Mouse (Mus musculus) midbrain, embryonic 11.5 days (tissue): ENCODE measurements at regions not wholly inside any gene's neighbourhood (a gene's known extent, or its start where the extent isn't known, plus 50 kb on each side); places are given as distances from the start of the nearest gene placed in this dataset.

Experiments
- ATAC-seq: fragments of 200-750 bp; cut with Nextera tagmentation; 2 replicates; pipeline ENCODE4 v1.8.0; 2017; ENCODE audit warnings: moderate TSS enrichment, moderate library complexity; ENCODE audit not compliant: low FRiP score
- DNase-seq: peaks from one replicate; pipeline ENCODE4 v3.0.0; 2015; ENCODE audit warnings: low spot score; ENCODE audit errors: missing footprints
- H3K27ac ChIP-seq: fragments of 300-500 bp; sonication (generic); 2 replicates; pipeline ENCODE4 v1.5.1; 2014; ENCODE audit warnings: low read depth, low read length
- H3K27me3 ChIP-seq: fragments of 300-500 bp; sonication (generic); 2 replicates; pipeline ENCODE4 v1.6.1; 2014; ENCODE audit warnings: mild to moderate bottlenecking, low read length, moderate library complexity, mixed read lengths; ENCODE audit not compliant: control insufficient read depth, insufficient read depth
- H3K36me3 ChIP-seq: fragments of 300-500 bp; sonication (generic); 2 replicates; pipeline ENCODE4 v1.6.1; 2014; ENCODE audit warnings: mild to moderate bottlenecking, low read length, moderate library complexity, mixed read lengths; ENCODE audit not compliant: control insufficient read depth, insufficient read depth
- H3K4me1 ChIP-seq: fragments of 300-500 bp; sonication (generic); 2 replicates; pipeline ENCODE4 v1.6.1; 2014; ENCODE audit warnings: low read length; ENCODE audit not compliant: control insufficient read depth, insufficient read depth
- H3K4me2 ChIP-seq: fragments of 300-500 bp; sonication (generic); 2 replicates; pipeline ENCODE4 v1.6.1; 2014; ENCODE audit warnings: mild to moderate bottlenecking, moderate library complexity
- H3K4me3 ChIP-seq: fragments of 300-500 bp; sonication (generic); 2 replicates; pipeline ENCODE4 v1.5.1; 2014; ENCODE audit warnings: low read depth, low read length
- H3K9ac ChIP-seq: fragments of 300-500 bp; sonication (generic); 2 replicates; pipeline ENCODE4 v1.6.1; 2014; ENCODE audit warnings: low read length
- H3K9me3 ChIP-seq: fragments of 300-500 bp; sonication (generic); 2 replicates; pipeline ENCODE4 v1.6.1; 2016; ENCODE audit warnings: low read length; ENCODE audit not compliant: control insufficient read depth
- WGBS: fragments of 180-500 bp; shearing (Covaris S2); extraction: QIAGEN DNeasy Blood & Tissue Kit; methylation state at CpG from one replicate; pipeline ENCODE4 v1.1.7; 2014; 5-methylcytosine and 5-hydroxymethylcytosine counted together

GRCm38 (mm10) chr8:87137412-87137811 lies 252.4 kb upstream of the N4bp1 start:
- Histone ChIP-seq H3K4me3 (no peak overlapping the region), H3K9ac (no peak overlapping the region), H3K27ac (no peak overlapping the region), H3K4me1 (no peaks in the 10 kb centered on the region), H3K4me2 (no peak overlapping the region), H3K27me3 (no peaks in the 10 kb centered on the region), H3K36me3 (no peaks in the 10 kb centered on the region), H3K9me3 (no peaks in the 10 kb centered on the region)
- WGBS: 91% methylated on average over 4 of the region's 4 CpGs
- ATAC-seq: no peak
- DNase-seq: no peak

GRCm38 (mm10) chr8:87131716-87132115 lies 246.7 kb upstream of the N4bp1 start:
- Histone ChIP-seq H3K4me2 (no peak overlapping the region), H3K9ac (no peak overlapping the region), H3K9me3 (no peaks in the 10 kb centered on the region), H3K27me3 (no peaks in the 10 kb centered on the region), H3K36me3 (no peaks in the 10 kb centered on the region), H3K27ac (no peak overlapping the region), H3K4me3 (no peak overlapping the region), H3K4me1 (no peaks in the 10 kb centered on the region)
- WGBS: 90% methylated on average over 3 of the region's 3 CpGs
- DNase-seq (no peak), ATAC-seq (no peak)

GRCm38 (mm10) chr8:87130691-87131090 lies 245.6 kb upstream of the N4bp1 start:
- no peak for ATAC-seq
- Histone ChIP-seq H3K4me2 (no peak overlapping the region), H3K4me1 (no peaks in the 10 kb centered on the region), H3K4me3 (no peak overlapping the region), H3K9me3 (no peaks in the 10 kb centered on the region), H3K9ac (no peak overlapping the region), H3K27ac (no peak overlapping the region), H3K36me3 (no peaks in the 10 kb centered on the region), H3K27me3 (no peaks in the 10 kb centered on the region)
- DNase-seq: no peak
- WGBS: 62% methylated on average over 3 of the region's 3 CpGs

- Histone ChIP-seq H3K36me3 (no peaks in the 10 kb centered on the region), H3K9ac (no peak overlapping the region), H3K27me3 (no peaks in the 10 kb centered on the region), H3K9me3 (no peaks in the 10 kb centered on the region), H3K4me2 (no peak overlapping the region), H3K4me1 (no peaks in the 10 kb centered on the region), H3K27ac (no peak overlapping the region), H3K4me3 (no peak overlapping the region)
- ATAC-seq (no peak), DNase-seq (no peak)
- 64% methylated on average over 4 of the region's 4 CpGs for WGBS
Observed at GRCm38 (mm10) chr8:87128593-87128992, 243.5 kb upstream of the N4bp1 start.

- 92% methylated on average over 14 of the region's 14 CpGs for WGBS
- no peak for DNase-seq
- Histone ChIP-seq H3K27ac (no peak overlapping the region), H3K9ac (no peak overlapping the region), H3K4me2 (no peak overlapping the region), H3K4me1 (no peaks in the 10 kb centered on the region), H3K27me3 (no peaks in the 10 kb centered on the region), H3K36me3 (no peaks in the 10 kb centered on the region), H3K4me3 (no peak overlapping the region), H3K9me3 (no peaks in the 10 kb centered on the region)
- ATAC-seq: no peak
Observed at GRCm38 (mm10) chr8:87116190-87116765, 231.2 kb upstream of the N4bp1 start.

GRCm38 (mm10) chr8:87112355-87112754 lies 227.3 kb upstream of the N4bp1 start:
- 86% methylated on average over 7 of the region's 7 CpGs for WGBS
- no peak for DNase-seq
- no peaks in the 10 kb centered on the region for H3K4me1 ChIP-seq

GRCm38 (mm10) chr8:87105106-87105505 lies 220.0 kb upstream of the N4bp1 start:
- peaks cover 7% of the 10 kb centered on the region; the same call in 1 of the 2 replicates for H3K4me1 ChIP-seq
- no peak overlapping the region for H3K4me3 ChIP-seq
- ATAC-seq (no peak), DNase-seq (no peak)
- H3K4me2 ChIP-seq: no peak overlapping the region
- no peak overlapping the region for H3K9ac ChIP-seq
- 58% methylated on average over 7 of the region's 7 CpGs for WGBS
- H3K9me3 ChIP-seq: no peaks in the 10 kb centered on the region; the same call in 1 of the 2 replicates
- H3K36me3 ChIP-seq: no peaks in the 10 kb centered on the region
- H3K27me3 ChIP-seq: no peaks in the 10 kb centered on the region
- no peak overlapping the region for H3K27ac ChIP-seq

More at GRCm38 (mm10) chr8:87112355-87112754, 227.3 kb upstream of the N4bp1 start:
- Histone ChIP-seq H3K27ac (no peak overlapping the region), H3K27me3 (no peaks in the 10 kb centered on the region), H3K4me3 (no peak overlapping the region), H3K9me3 (no peaks in the 10 kb centered on the region), H3K36me3 (no peaks in the 10 kb centered on the region), H3K9ac (no peak overlapping the region), H3K4me2 (no peak overlapping the region)
- ATAC-seq: no peak

GRCm38 (mm10) chr8:87095211-87095610 lies 210.2 kb upstream of the N4bp1 start:
- no peaks in the 10 kb centered on the region for H3K36me3 ChIP-seq
- WGBS: 78% methylated on average over 2 of the region's 2 CpGs
- H3K27me3 ChIP-seq: no peaks in the 10 kb centered on the region
- H3K27ac ChIP-seq: no peak overlapping the region
- H3K9me3 ChIP-seq: no peaks in the 10 kb centered on the region
- peaks cover 3% of the 10 kb centered on the region; the same call in 1 of the 2 replicates for H3K4me1 ChIP-seq
- ATAC-seq (no peak), DNase-seq (no peak)
- H3K4me2 ChIP-seq: no peak overlapping the region
- no peak overlapping the region for H3K9ac ChIP-seq
- no peak overlapping the region for H3K4me3 ChIP-seq

- 81% methylated on average over 4 of the region's 4 CpGs for WGBS
- H3K4me3 ChIP-seq: no peak overlapping the region
- ATAC-seq: no peak
Observed at GRCm38 (mm10) chr8:87094685-87095084, 209.6 kb upstream of the N4bp1 start.

More at GRCm38 (mm10) chr8:87094685-87095084, 209.6 kb upstream of the N4bp1 start:
- Histone ChIP-seq H3K4me2 (no peak overlapping the region), H3K4me1 (peaks cover 3% of the 10 kb centered on the region; the same call in 1 of the 2 replicates), H3K27ac (no peak overlapping the region), H3K9me3 (no peaks in the 10 kb centered on the region), H3K9ac (no peak overlapping the region), H3K36me3 (no peaks in the 10 kb centered on the region), H3K27me3 (no peaks in the 10 kb centered on the region)
- no peak for DNase-seq
